Mouse (Mus musculus) monocyte, adult 5-6 weeks (primary cell): ENCODE data around the gene Otogl. TPM values are rescaled to one million over a fixed set of nuclear protein-coding genes. Genes with fewer than 3 reads are reported as not detected.

ENCODE experiments used
- ATAC-seq: fragments of 153-309, 156-312 bp; replicated peaks from 2 replicates; pipeline ENCODE4 v1.8.0; 2017; ENCODE audit warnings: mild to moderate bottlenecking; ENCODE audit not compliant: low TSS enrichment, insufficient number of reproducible peaks, severe bottlenecking, poor library complexity, low FRiP score
- total RNA-seq: library from RNA; stranded (forward); fragments of 200-1000, 200-491, 200-594 nt; gene quantifications from 3 replicates; pipeline ENCODE4 v1.2.3, GENCODE M21; 2017

Otogl gene
- total RNA-seq = not detected in 3 replicates

DNA sequence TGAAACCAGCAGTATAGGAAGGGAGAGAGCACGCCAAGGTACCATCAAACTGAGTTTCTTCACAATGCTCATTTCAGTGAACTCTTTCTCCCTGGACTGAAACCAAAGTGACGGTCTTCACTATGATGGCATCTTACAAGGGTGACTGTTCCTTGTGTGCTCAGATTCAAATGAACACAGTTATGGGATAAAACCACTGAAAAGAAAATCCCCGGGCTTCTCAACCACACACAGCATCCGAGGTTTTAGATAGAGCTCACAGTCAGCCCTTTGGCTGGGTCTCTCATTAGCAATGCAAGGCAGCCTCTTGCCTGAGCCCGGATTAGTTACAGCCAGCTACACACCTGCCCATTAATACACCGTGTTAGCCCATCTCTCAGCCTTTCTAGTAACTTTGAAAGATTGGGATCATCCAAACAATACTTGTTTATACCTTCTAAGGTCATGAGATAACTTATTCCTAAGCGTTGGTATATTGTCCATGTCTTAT lies at the start of gene Otogl:
Gene Otogl, minus strand, starts transcription at position 51 of the 490 bp plus-strand sequence.
- ATAC-seq = no peak

DNA sequence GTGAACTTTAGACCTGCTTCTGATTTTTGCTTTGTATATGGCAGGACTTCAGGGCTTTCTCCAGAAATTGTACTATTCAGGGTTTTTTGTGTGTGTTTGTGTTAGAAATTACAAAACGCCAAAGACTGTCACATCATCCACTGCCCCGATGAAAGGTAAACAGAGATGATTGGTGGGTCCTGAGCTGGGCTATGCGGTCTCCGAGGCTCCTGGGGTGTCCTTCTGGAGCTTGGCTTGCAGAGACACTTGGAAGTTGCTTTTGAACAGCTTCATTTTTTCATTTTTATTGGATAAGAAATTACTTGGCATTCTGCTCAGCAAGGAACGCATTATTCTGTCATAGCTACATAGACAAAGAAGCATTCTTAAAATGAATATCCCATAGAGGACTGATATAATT lies 44.7 kb upstream of the Otogl start:
- no peak for ATAC-seq

DNA sequence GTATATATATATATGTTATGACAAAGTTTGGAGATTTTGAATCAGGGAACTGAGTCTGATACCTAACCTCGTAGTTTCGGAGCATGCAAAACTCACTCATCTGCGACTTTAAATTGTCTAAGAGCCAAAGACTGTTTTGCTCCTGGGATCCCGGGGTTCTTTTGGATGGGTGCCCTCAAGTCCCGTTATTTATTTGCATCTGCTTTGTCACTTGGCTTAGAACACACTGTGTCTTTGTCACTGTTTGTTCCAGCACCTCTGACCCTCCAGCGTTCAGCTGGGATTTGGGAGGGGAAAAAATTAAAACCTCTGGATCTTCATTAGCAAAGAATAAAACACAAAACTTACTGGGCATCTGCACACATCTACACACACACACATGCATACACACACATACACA lies 42.5 kb upstream of the Otogl start:
- no peak for ATAC-seq

DNA sequence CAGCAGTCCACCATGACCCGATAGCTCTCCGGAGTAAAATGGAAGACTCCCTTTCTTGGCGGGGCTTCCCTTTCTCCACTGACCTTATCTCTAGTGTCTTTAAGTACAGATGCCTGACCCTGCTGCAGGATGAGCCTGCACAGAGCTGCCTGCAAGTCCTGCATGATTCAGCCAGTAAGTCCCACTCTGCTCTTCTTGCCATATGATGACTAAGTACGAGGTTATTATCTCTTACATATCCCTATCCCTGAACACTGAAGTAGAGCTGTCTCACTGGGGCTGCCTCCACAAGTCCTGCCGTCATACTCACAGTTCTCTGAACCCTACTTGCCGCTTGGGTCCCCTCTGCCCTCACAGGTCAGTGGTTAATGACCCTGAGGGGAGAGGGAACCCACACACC lies 39.7 kb upstream of the Otogl start:
- ATAC-seq = no peak

DNA sequence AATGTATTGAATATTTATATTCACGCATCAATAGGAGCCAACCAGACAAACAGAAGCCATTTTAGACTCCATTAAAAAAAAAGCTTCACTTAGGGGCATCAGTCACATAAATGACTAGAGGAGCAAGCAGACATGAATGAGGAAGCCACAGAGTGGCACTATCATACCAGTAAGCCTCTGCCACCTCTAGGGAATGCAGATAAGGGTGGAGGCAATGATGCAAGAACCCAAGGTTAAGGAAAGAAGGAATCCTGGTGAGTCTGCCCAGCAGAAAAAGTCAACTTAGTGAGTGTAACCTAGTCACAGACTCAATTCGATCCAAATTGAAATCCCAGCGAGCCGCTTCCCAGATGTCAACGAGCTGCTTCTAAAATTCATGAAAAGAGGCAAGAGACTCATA lies 38.0 kb upstream of the Otogl start:
- ATAC-seq = no peak

DNA sequence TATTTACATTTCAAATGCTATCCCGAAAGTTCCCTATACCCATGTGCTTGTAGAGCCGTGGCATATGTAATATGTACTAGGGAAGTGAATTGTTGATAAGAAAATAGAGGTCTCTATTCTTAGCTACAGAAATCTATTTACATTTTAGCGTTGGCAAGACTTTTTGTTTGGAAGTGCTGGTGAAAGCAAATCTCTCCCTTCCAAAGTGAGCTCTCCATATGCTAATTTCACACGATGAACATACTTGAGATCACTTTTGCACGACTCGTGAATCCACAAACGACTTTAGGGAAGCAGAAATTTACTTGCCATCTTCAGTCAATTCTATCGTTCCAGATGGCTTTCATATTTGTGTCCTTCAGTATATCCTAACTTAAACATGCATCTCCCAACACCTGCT lies 36.7 kb upstream of the Otogl start:
- no peak for ATAC-seq

DNA sequence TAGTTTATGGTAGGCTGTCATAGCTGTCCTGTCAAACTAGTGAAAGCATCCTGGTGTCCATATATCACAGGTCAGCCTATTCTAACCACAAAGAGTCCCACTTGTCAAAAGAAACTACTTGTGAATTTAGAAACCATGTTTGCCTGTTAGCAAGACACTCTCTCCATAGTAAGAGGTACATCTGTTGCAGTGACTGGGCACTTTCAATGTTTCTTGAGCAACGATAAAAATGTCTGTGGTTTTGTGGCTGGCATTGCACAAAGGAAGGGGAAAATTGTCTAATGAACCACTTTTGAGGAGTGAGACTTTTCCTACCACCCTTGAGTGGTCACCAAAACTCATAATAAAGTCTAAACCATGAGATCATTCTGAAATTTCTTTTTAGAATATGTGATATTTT lies 36.1 kb upstream of the Otogl start:
- peak; percentile 60 for ATAC-seq

DNA sequence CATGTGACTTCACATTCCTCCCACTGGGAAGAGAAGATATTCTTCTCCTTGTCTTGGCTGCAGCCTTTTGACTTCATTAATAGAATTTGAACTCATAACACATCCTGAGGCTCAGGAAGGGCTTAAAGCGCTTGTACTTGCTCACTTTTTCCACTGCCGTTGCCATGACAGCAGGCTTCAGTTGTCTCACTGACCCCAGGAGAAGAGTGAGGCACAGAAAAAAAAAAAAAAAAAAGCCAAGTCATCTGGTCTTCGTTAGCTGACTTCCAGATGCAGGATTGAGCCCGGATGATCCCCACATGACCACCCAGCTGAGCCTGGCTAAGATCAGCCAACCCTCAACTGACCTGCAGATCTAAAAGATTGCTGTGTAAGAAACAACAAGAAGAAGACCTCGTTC lies 34.4 kb upstream of the Otogl start:
- no peak for ATAC-seq

DNA sequence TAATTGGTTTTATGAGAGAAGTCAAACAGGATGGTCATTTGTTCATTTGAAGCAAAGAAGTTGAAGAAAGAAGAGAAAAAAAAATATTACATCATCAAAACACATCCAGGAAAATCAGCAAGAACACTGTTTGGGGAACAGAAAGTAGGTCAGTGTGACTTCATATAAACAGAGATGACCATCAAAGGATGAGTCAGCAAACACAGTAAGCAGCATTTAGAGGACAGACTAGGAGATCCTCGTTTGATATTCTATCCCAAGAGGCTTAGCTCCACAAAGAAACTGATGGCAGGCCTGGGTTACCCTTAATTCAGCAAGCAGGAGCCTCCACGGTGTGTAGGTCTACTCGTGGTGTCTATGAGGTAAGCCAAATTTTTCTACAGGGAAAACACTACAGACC lies 31.9 kb upstream of the Otogl start:
- ATAC-seq = 0 out of 2 replicates have a peak, but pooled peaks have one; percentile 56

DNA sequence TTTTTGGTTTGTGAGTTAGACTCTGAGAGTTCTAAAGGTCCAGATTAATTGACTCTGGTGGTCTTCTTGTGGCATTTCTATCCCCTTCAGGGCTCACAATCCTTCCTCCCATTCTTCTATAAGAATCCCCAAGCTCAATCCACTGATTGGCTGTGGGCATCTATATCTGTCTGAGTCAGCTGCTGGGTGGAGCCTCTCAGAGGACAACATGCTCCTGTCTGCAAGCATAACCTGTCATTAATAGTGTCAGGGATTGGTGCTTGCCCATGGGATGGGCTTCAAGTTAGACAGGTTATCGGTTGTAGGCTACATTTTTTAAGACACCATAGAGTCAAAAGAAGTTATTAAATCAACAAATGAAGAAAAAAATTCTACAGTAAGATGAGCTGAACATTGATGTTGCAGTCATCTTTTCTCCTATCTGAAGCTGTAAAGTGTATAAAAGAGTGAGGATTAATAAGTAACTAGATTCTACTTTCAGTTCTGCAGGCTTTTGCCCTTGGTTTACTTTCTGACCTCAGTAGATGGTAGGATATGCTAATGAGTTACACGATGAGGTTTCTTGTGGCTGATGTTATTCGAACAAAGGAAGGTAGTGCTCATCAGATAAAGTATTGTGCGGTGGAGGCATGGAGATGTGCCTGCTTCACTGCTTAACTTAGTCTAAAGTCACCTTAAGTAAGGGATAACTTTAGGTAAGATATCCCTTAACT lies 29.4 kb upstream of the Otogl start:
- no peak for ATAC-seq

DNA sequence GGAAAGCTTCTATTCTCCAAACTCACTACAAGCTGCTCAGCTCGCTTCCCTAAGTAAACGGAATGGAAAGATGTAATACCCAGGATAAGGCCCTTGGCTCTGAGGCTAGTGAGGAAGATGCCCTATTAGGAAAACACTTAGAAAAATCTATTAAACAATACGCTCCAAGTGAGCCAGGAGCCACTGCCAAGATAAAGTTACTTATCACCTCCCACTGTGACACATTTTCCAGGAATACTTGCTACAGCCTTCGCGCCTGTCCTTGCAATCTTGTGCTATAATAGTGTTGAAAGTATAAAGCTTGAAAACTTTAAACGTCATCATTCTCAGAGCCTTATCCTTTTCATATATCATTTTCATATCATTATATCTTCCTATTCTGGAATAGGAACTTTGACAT lies 28.4 kb upstream of the Otogl start:
- no peak for ATAC-seq

DNA sequence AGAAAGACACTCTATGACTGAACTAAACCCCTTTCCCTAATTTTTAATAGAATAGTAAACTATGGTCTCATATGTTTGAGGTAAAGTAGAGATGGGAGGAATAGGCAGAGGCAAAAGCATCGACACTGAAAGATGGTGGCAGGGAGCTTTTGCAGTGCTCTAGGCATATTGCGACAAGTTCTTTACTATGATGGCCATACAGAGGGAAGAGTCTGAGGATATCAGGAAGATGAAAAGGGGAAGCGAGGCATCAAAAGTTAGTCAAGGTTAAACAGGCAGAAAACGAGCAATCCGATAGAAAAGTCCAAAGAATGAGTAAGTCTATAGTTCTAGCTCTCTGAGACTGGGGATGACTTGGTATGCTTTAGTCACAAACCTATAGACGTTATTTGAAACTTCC lies 27.9 kb upstream of the Otogl start:
- no peak for ATAC-seq

DNA sequence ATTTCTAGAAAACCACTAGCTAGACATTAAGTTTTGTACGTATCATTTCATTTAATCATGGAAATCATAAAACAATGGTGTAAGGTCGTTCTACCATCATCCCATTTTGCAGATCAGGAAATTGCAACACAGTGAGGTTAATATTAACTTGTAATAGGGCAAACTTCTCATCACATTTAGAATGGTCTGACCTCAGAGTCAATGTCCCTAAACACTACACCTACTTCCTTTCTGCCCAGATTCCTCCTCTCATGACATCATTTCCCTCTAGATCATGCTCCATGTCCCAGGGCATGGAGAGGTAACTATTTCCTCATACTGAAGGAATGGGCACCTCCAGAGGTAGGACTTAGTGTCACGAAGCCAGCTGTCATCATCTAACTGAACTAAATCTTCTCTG lies 22.1 kb upstream of the Otogl start:
- no peak for ATAC-seq

DNA sequence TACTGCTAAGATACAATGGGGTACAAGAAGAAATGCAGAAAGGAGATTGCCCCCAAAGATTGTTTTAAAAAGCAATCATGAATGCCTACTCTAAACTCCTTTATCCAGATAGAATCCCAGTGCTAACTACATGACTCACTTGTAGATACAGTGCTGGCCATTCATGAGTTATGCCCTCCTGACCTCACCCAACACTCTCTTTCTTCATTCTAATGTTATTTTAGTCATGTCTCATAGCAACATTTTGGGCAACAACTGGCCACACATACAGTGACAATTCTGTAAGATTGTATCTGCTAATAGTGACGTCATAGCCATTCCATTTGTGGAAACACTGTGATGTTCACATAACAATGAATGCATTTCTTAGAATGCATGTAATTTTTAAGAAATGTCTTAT lies 21.6 kb upstream of the Otogl start:
- ATAC-seq = no peak; the same call in 1 of the 2 replicates

DNA sequence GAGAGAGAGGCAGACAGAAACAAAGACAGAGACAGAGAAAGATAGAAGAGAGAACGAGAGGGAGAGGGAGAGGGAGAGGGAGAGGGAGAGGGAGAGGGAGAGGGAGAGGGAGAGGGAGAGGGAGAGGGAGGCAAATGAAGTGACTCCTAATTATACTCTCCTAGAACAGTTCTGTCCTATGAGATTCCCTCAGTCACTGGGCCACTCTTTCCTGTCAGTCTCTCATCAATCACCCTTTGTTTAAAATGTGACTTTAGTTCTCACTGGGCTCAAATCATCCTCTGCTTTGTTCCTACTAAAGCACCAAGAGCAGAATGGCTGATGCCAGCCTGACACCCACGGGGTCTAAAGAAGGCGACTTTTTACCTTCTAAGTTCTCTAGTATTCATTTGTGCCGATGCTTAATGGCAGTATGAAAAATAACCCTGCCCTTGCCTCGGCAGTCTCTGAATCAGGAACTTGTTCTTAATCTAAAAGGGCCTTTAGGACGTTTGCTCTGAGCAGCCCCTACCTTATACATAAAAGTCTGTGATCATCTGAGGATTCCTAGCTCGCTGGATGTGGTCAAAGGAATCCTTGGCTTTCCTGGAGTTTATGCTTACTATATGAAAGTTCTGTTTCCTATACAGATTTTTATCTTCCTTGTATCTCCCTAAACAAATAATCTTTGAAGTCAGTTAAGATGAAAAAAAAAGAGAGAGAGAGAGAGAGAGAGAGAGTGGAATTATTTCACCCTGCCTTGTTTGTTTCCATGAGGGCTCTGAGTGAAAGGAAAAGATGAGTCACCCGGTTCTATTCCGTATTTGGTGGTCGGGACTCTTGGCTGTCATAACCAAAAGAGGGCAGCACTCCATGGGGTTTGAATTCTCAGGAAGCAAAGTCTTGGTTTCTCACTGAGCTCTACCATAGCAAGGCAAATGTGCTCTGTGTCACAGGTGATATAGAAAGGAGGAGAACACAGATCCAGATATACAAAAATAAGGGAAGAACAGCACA lies 20.2 kb upstream of the Otogl start:
- peak; percentile 42; the same call in 1 of the 2 replicates for ATAC-seq

DNA sequence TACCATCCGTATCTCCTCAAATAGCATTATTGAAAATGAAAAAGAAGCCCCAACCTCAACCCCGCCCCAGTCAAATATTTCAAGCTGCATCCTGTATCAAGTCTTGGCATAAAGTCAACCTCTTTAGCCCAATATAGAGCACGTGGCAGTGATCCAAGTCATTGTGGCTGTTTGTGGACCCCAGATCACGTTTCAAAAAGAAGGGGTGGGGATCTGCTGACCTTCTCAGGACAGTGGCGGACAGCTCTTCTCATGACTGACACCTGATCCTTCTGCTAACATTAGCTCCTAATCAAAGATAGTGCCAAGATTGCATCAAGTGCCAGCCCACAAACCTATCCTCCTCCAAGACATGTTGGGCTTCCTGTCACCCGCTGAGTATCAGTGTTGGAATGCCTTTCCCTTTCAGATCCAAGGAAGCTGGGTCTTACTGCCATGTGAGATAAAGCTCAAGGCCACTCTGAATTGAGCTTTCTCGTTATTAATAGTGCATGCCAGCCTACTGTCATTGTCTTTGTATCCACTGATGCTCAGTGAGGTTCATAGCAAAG lies 18.6 kb upstream of the Otogl start:
- ATAC-seq = no peak

DNA sequence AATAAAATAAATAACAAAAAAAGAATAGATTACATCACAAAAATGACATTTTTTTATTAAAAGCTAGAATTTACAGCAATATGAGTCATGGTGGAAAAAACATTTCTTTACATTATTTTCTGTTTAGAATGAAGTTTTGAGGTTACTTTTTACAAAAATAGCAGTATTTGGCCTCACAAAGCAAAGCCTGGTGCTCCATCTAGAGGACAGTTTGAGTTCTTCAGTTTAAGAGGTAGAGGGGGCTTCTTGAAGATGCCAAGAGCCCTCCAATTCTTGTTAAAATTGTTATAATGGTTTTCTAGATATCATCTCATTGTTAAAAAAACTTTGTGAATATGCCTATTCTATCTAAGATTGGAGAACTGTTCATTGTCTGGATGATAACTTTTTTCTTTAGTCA lies 13.4 kb upstream of the Otogl start:
- no peak for ATAC-seq

DNA sequence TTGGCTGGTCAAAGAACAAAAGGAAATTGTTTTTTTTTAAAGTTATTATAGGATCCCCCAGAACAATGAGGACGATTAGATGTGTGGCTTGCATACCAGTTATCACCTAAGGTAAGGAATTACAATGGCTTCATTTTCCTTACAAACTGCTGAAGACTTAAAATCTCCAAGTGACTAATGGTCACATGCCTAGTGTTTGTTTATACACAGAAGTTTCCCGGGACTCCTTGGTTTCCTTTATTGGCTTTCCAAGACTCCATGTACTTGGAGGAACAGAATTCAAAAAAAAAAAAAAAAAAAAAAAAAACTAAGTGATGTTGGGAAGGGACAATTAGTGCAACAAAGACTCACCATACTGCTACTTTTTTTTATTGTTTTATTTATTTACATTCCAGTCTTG lies 11.9 kb upstream of the Otogl start:
- ATAC-seq = no peak

DNA sequence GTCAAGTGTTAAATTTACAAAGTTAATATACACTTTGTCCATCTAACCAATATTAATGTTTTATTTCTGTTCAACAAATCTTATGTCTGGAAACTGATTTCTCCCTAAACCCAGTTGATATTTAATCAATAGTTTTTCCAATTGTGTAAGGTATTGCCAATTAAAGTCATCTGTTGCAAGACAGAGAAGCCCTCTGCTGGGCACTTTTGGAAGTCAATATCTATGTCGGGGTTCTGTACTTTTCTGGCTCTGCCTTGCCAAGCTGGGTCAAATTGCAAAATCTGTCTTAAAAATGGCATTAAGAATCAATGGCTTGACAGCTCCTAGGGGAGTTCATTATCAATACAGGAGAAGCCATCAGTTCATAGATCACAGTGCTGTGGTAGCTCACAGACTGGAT lies 10.8 kb upstream of the Otogl start:
- no peak for ATAC-seq
